38 mouse cellular contexts compared by ENCODE assay signal in genomic region chr11:117855360-117855759, GRCm38 (mm10). TPM values are rescaled to one million over a fixed set of nuclear protein-coding genes. Genes with fewer than 3 reads are reported as not detected.
"Had no signal": no experiment of that assay in that cellular context is flagged by ENCODE, and none has a peak within 500 bp of the region (broad histone marks: within the 10 kb centered on the region; RNA-seq: fewer than 3 reads in every experiment).

No protein-coding gene starts in this region.

- DNase-seq: cerebellum, adult 9-10 months; cerebellum, adult 9-11 months; cerebellum, postnatal 10 days; cerebellum, postnatal 14 days; cerebellum, postnatal 25 days; cerebellum, postnatal 36 days; embryo, embryonic 11 days; forebrain, postnatal 0 days; gastrocnemius, adult 2 months; gastrocnemius, postnatal 10 days; gastrocnemius, postnatal 14 days; gastrocnemius, postnatal 25 days; gastrocnemius, postnatal 36 days; heart, adult 11 months; heart, adult 18-20 months; heart, adult 2 months had no signal

- H3K4me3 ChIP-seq: embryonic facial prominence, embryonic 10.5 days; embryonic facial prominence, embryonic 12.5 days; embryonic facial prominence, embryonic 13.5 days; embryonic facial prominence, embryonic 15.5 days; erythroblast, embryonic 14.5 days; forebrain, embryonic 10.5 days; forebrain, embryonic 12.5 days; forebrain, embryonic 13.5 days; forebrain, embryonic 15.5 days; gastrocnemius, adult 2 months; heart, adult 2 months; heart, embryonic 10.5 days had no signal

- ATAC-seq: forebrain, embryonic 13.5 days; forebrain, embryonic 14.5 days; forebrain, embryonic 15.5 days; forebrain, embryonic 16.5 days; forebrain, postnatal 0 days had no signal

- H3K27ac ChIP-seq: embryonic facial prominence, embryonic 10.5 days; embryonic facial prominence, embryonic 12.5 days; embryonic facial prominence, embryonic 13.5 days; embryonic facial prominence, embryonic 15.5 days; forebrain, embryonic 10.5 days; forebrain, embryonic 12.5 days; forebrain, embryonic 13.5 days; forebrain, embryonic 15.5 days; gastrocnemius, adult 2 months; heart, adult 2 months; heart, embryonic 10.5 days had no signal

RNA-seq across cellular contexts. Expression of gene Tmem235, which starts 5.2 kb away (rescaled TPM):
- total RNA-seq: common myeloid progenitor, adult 5-6 weeks; forebrain, postnatal 0 days; gastrocnemius, adult 18-20 months; gastrocnemius, adult 2 months; gastrocnemius, adult 8-10 months; gastrocnemius, postnatal 10 days; gastrocnemius, postnatal 14 days; gastrocnemius, postnatal 25 days; gastrocnemius, postnatal 36 days; gastrocnemius, postnatal 4 days; heart, adult 18-20 months; heart, adult 2 months; heart, adult 8-10 months had no signal
- polyA plus RNA-seq: embryonic facial prominence, embryonic 10.5 days; embryonic facial prominence, embryonic 11.5 days; embryonic facial prominence, embryonic 12.5 days; embryonic facial prominence, embryonic 13.5 days; embryonic facial prominence, embryonic 14.5 days; embryonic facial prominence, embryonic 15.5 days; erythroblast, embryonic 14.5 days; forebrain, embryonic 10.5 days; forebrain, embryonic 11.5 days; forebrain, embryonic 12.5 days; forebrain, embryonic 13.5 days; forebrain, embryonic 14.5 days; forebrain, embryonic 15.5 days; forebrain, embryonic 16.5 days; forebrain, postnatal 0 days; frontal cortex, adult 2 months; gonadal fat pad, adult 2 months; heart, adult 2 months; heart, embryonic 10.5 days had no signal

RNA-seq across cellular contexts. Expression of gene Birc5, which starts 6.3 kb away (rescaled TPM):
- total RNA-seq: gastrocnemius, adult 18-20 months; gastrocnemius, adult 2 months had no signal
